Mouse (Mus musculus) thymus, postnatal 4 days (tissue): ENCODE measurements around the gene Fgf14.
"Not testable (repeated sequence)": the region's sequence is repeated elsewhere in the genome, so short reads cannot be mapped to it uniquely, and the experiment has no call there.

ENCODE experiments used
- DNase-seq: peaks from one replicate; pipeline ENCODE4 v3.0.0; 2021

Fgf14 gene

GRCm38 (mm10) chr14:124676506-124677177 is at the start of gene Fgf14:
Gene Fgf14, minus strand, starts transcription at chr14:124677127.
- DNase-seq, result no peak

DNA sequence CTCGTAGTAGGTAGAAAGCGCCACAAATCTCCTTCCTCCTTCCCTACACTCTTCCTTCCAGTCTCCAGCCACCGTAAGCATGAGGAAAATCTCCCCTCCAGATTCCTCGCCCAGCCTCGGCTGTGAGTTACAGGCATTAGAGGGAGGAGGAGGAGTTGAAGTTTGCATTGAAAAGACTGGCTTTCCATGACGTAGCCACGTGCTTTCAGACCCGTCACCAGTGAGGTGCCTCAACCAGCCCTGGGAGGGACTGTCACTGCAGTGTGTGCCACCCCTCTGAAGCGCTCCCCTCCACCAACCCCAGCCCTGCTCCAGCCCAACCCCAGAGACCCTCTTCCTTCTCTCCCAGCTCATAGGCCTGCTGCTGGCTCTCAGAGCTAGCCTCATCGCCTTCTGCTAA is 452 bp upstream of the Fgf14 start:
- DNase-seq, result no peak

DNA sequence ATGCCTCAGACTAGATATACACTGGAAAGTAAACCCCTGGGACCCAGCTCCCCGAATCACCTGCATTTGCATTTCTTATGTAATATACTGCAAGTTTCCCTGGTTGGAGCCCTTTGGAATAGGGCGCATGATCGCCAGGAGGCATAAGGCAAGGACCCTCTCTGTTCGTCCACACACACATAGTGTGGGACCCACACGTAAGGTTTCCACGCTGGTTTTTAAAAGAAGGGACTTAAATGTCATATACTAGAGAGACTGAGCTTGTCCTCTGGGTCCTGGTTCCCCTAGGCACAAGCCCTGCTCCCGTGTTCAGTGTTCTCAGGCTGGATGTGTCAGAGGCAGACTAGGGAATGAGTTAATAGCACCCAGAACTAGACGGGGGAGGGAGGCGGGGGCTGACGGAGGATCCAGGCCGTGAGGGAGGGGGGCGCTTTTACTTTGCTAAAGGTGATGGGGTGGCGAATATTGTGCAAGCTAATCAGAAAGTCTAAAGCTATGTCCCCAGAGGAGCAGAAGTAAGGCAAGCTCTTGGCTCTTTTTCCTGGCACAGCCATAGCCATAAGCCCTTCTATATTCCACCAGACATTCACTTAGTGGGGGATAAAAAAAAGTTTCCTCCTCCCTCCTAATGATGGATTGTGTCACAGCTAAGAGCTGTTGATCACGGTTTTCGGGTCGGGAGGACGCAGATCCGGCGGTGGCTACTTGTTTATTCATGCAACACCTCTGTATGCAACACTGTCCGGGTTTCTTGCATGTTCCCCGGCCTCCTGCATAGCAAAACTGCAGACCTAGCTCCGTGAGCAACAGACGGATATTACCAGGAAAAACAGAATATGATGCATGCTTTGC is 1.0 kb downstream of the Fgf14 start:
- DNase-seq, result no peak

- peak; percentile 4 for DNase-seq
These were observed 1.7 kb downstream of the Fgf14 start for GRCm38 (mm10) chr14:124675142-124675653.

DNA sequence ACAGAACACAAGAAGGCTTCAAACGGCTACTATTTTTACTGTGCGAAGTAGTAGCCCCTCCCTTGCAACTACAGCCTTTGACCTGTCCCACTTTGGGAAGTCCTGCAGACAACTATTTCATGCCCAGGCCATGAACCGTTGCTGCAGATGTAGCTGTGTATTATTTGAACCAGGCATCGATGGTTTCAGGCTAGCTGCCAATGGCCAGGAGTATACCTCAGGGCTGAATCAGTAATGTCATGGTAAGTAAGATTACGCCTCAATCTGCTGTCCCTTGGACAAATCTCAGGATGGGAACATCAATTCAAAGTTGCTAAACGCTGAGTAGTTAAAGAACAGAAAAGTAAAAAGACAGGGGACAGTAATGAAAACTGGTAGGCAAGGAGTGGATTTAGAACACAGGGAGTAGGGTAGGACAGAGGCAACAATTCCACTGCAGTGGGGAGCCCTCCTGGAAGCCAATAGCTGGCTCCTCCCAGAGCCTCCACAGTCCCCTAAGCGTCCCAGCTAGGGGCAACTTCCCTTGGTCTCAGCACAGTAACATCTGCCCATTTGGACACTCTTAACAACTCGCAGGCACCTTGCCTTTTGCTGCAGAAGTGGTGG is 2.3 kb downstream of the Fgf14 start:
- no peak for DNase-seq

GRCm38 (mm10) chr14:124669739-124670138 is 7.2 kb downstream of the Fgf14 start:
- DNase-seq, result no peak

- no peak for DNase-seq
These were observed 34.1 kb downstream of the Fgf14 start for GRCm38 (mm10) chr14:124642822-124643221.

GRCm38 (mm10) chr14:124634881-124635280 is 42.0 kb downstream of the Fgf14 start:
- no peak for DNase-seq

- DNase-seq, result no peak
These were observed 63.5 kb downstream of the Fgf14 start for GRCm38 (mm10) chr14:124613473-124613872.

GRCm38 (mm10) chr14:124606036-124606711 is 70.8 kb downstream of the Fgf14 start:
- no peak for DNase-seq

- no peak for DNase-seq
These were observed 71.7 kb downstream of the Fgf14 start for GRCm38 (mm10) chr14:124605031-124605743.

DNA sequence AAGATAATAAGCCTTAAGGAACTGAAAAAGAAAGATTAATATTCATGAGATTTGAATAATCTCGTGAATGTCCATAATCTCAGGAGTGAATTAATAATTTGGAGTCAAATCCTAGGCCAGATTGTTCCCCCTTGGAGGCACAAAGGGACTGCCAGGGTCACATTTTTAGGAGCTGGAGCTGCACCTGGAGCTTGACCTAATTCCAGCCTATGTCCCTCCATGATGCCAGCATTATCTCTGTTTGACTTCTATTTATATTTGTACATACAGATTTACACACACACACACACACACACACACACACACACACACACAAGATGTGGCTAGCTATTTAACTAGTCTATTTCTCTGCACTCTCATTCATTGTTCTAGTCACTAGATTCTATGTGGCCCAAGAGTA is 100.4 kb downstream of the Fgf14 start:
- no peak for DNase-seq

DNA sequence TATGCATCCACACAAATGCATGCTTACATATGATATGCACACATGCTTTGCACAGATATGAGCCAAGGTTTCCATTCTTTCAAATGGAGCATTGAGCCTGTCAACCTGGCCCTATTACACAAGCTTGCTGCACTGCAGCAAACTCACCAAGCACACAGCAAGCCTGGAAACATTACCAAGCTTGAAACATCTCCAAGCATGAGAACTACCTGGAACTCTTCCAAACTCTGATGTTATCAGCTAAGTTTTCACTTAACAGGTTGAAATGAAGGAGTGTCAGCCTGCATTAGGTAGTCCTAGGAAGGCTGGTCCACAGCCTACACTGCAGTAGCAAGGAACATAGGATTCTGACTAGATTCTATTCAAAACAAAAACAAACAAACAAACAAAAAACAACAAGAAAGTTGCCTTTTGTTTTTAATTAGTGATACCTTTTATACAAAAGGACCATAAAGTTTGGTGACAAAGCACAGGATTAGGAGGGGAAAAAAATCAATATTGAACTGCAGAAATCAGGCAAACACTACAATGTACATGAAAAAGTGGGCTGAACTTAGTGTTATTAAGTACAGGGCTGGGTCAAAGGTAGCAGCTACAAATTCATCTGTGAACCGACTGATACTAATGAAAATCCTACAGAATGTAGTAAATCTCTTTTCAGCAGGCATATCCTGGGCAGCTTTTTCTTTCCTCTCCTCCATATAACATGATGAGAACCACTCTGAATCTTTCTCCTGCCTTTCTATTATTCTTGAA is 101.6 kb downstream of the Fgf14 start:
- no peak for DNase-seq

GRCm38 (mm10) chr14:124566445-124566844 is 110.5 kb downstream of the Fgf14 start:
- no peak for DNase-seq

- DNase-seq, result no peak
These were observed 115.4 kb downstream of the Fgf14 start for GRCm38 (mm10) chr14:124561544-124561943.

GRCm38 (mm10) chr14:124536106-124536505 is 140.8 kb downstream of the Fgf14 start:
- no peak for DNase-seq

- DNase-seq, result not testable (repeated sequence)
These were observed 141.6 kb downstream of the Fgf14 start for GRCm38 (mm10) chr14:124535376-124535775.

DNA sequence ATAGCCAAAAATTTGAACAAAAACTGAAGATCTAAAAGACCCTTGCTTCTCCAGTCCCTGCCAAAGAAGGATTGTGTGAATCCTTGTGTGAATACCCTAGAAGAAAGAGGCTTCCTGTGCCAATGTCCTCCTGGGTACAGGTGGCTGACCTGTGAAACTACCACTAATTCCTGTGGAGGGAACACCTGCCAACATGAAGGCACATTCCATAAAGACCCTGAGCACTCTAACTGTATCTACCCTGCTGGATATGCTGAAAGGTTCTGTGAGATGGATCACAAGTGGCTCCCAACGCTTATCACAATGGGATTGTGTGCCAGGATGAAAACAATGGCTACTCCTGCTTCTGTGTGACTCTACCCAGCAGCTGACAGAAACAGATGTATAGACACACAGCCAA is 144.9 kb downstream of the Fgf14 start:
- no peak for DNase-seq

DNA sequence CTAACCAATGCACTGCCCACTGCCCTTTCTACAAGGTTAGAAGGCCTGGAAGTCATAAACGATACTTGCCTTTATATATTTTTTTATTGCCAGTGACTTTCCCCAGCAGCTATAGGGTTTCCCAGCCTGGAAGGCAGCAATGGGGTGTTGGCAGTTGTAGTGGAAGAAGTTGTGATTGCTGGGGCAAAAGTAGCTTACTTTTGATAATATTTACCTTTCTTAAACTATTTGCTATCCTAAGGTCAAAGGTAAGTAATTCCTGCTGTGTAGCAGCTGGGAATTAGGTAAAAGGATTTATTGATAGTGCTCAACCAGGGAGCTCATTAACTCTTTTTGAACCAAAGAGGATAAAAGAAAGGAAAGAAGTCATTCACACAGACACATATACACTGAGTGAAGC is 164.9 kb downstream of the Fgf14 start:
- DNase-seq, result no peak

- DNase-seq, result no peak
These were observed 188.0 kb downstream of the Fgf14 start for GRCm38 (mm10) chr14:124488971-124489370.

- DNase-seq, result no peak
These were observed 191.7 kb downstream of the Fgf14 start for GRCm38 (mm10) chr14:124485261-124485660.
